Mouse (Mus musculus) lung, postnatal 0 days (tissue): ENCODE measurements around the gene Gamt. TPM values are rescaled to one million over a fixed set of nuclear protein-coding genes. Genes with fewer than 3 reads are reported as not detected.
"Not testable (repeated sequence)": the region's sequence is repeated elsewhere in the genome, so short reads cannot be mapped to it uniquely, and the experiment has no call there.

ENCODE experiments used
- ATAC-seq: fragments of 200-750 bp; cut with Nextera tagmentation; 2 replicates; pipeline ENCODE4 v1.8.0; 2017; ENCODE audit warnings: moderate library complexity
- DNase-seq: peaks from one replicate; pipeline ENCODE4 v3.0.0-alpha.2; 2016; ENCODE audit warnings: low spot score
- H3K27ac ChIP-seq: fragments of 300-500 bp; sonication (generic); 2 replicates; pipeline ENCODE4 v1.5.1; 2014; ENCODE audit warnings: antibody characterized with exemption, mild to moderate bottlenecking, low read length, mixed read lengths
- H3K27me3 ChIP-seq: fragments of 300-500 bp; sonication (generic); replicated peaks from 2 replicates; pipeline ENCODE4 v1.6.1; 2014; ENCODE audit warnings: low read length, mixed read lengths; ENCODE audit not compliant: insufficient read depth
- H3K36me3 ChIP-seq: fragments of 300-500 bp; sonication (generic); 2 replicates; pipeline ENCODE4 v1.6.1; 2014; ENCODE audit warnings: low read length, mixed read lengths; ENCODE audit not compliant: insufficient read depth
- H3K4me1 ChIP-seq: fragments of 300-500 bp; sonication (generic); 2 replicates; pipeline ENCODE4 v1.6.1; 2014; ENCODE audit warnings: antibody characterized with exemption, low read depth, low read length, mixed read lengths; ENCODE audit not compliant: insufficient read depth
- H3K4me2 ChIP-seq: fragments of 300-500 bp; sonication (generic); replicated peaks from 2 replicates; pipeline ENCODE4 v1.6.1; 2014; ENCODE audit warnings: low read depth, mild to moderate bottlenecking, low read length, moderate library complexity, mixed read lengths
- H3K4me3 ChIP-seq: fragments of 300-500 bp; sonication (generic); 2 replicates; pipeline ENCODE4 v1.5.1; 2014; ENCODE audit warnings: low read depth, low read length
- H3K9ac ChIP-seq: fragments of 300-500 bp; sonication (generic); replicated peaks from 2 replicates; pipeline ENCODE4 v1.6.1; 2014; ENCODE audit warnings: low read depth, mild to moderate bottlenecking
- H3K9me3 ChIP-seq: fragments of 300-500 bp; sonication (generic); 2 replicates; pipeline ENCODE4 v1.6.1; 2016; ENCODE audit warnings: low read length, mixed read lengths
- CTCF ChIP-seq: IDR thresholded peaks from 2 replicates; pipeline ENCODE4 v1.5.1; 2016; ENCODE audit warnings: antibody characterized with exemption, mild to moderate bottlenecking
- EP300 ChIP-seq: IDR thresholded peaks from 2 replicates; pipeline ENCODE4 v1.6.1; 2016; ENCODE audit warnings: antibody characterized with exemption, mild to moderate bottlenecking, control low read depth
- WGBS: fragments of 180-500 bp; shearing (Covaris S2); extraction: QIAGEN DNeasy Blood & Tissue Kit; methylation state at CpG from one replicate; pipeline ENCODE4 v1.1.7; 2014; 5-methylcytosine and 5-hydroxymethylcytosine counted together
- polyA plus RNA-seq: library from polyadenylated mRNA; unstranded; fragments of >200 nt; fragmentation: Nextera tagmentation; extraction: Ambion mirVana; gene quantifications from 2 replicates; pipeline ENCODE4 v1.2.1, GENCODE M21; 2015

Gamt gene
- polyA plus RNA-seq, 1 experiment from 2014 or later, result 23.5 TPM

DNA sequence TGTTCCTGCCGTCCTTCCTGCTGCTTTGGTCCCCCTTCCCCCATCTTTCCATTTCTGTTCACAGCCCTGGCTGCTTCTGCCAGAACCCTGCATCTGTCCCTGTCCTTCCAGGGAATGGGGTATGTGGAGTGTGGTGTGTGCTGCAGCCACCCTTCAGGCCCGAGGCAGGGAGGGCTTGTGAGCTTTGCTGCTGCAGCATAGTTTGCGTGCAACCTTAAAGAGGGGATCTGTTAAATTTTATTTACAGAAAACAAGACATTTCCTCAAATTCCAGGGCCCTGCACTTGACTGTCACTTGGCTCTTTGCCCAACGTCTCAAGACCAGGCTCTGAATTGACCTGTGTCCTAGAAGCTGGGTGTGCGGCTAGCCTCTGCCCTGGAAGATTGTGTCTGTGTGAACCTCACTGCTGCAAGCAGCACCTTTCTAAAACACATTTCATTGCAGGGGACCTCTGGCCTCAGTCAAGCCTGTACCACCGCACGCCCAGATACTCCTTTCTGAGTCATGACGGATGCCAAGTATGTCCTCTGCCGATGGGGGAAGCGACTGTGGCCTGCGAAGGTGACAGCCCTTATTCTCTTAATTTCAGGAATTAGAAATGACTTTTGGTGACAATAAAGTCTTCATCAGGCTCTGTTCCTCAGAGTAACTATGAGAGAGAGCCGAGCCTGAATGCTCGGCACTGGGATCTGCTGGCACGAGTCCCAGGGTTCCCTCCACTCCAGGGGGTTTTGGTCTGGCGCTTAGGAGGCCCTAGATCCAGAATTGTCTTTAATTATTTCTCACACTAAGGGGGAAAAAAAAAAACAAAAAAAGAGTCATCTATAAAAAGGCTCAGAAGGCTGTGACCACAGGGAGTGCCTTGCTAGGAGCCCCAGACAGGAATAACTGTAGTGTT is 32.7 kb downstream of the Gamt start:
- Histone ChIP-seq H3K27ac (no peak overlapping the region; the same call in 1 of the 2 replicates), H3K4me2 (peak overlapping the region; percentile 77; the same call in 1 of the 2 replicates), H3K4me3 (no peak overlapping the region), H3K9me3 (no peaks in the 10 kb centered on the region), H3K4me1 (peaks cover 13% of the 10 kb centered on the region), H3K27me3 (no peaks in the 10 kb centered on the region), H3K36me3 (peaks cover 20% of the 10 kb centered on the region; the same call in 1 of the 2 replicates), H3K9ac (no peak overlapping the region)
- TF ChIP-seq CTCF, result no peak
- no peak for TF ChIP-seq EP300
- DNase-seq (no peak), ATAC-seq (no peak)
- 35% methylated on average over 15 of the region's 15 CpGs for WGBS

DNA sequence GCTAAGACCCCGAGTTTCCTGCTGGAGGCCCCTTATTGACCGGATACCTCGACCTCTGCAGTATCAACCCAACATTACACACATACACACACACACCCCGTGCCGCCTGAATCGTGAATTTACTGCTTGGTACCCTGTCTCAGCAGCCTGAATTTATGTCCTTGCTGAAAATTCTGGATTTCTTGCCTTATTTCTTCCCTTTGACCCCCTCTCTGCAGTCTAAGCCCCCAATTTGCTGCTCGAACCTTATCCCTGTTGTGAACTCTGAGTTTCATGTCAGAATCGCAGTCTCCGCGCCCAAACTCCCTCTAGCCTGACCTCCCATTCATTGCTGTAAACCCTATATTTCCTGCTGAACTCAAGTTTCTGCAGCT is 33.7 kb downstream of the Gamt start:
- Histone ChIP-seq H3K4me3 (peak overlapping the region; percentile 56), H3K27me3 (no peaks in the 10 kb centered on the region), H3K9me3 (no peaks in the 10 kb centered on the region), H3K36me3 (peaks cover 15% of the 10 kb centered on the region; the same call in 1 of the 2 replicates), H3K27ac (peak overlapping the region; percentile 78), H3K4me2 (peak overlapping the region; percentile 77), H3K4me1 (peaks cover 13% of the 10 kb centered on the region), H3K9ac (peak overlapping the region; percentile 37; the same call in 1 of the 2 replicates)
- 4% methylated on average over 10 of the region's 10 CpGs for WGBS
- ATAC-seq, result no peak
- TF ChIP-seq CTCF (no peak), EP300 (no peak)
- DNase-seq, result no peak

DNA sequence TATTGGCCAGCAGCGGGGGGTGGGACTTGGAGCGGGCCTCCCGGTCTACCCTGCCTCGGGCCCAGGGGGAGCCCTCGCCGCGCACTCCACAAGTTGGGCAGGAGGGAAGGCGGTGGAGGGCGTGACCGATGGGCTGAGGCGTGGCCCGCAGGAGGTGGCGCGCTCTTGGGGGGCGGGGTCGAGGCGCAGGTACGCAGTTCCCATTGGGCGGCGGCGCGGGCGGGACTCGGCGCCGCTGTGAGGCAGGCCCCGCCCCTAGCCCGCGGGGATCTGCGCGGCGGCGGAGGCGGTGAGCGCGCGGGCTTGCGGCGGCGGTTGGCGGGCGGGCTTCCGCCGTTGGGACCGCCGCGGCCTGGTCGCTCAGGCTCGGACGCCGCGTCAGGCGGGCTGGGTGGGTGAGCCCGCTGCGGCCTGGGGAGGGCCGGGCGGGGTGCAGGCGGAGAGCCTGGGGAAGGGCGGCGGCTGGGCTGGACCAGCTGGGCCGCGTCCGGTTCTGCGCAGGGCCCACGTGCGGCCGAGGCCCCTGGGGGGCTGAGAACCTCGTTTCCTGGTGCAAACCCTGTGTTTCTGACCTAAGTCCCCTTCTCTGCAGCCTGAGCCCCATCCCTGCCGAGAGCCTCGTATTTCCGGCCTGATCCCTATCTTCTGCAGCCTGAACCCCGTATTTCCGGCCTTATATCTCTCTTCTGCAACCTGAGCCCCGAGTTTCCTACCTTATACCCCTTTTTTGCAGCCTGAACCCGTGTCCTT is 34.2 kb downstream of the Gamt start, which contains the start of gene Mum1:
Mum1 (plus strand) TSS at position 19 of the 750 bp plus-strand sequence.
- H3K36me3 ChIP-seq, result peaks cover 10% of the 10 kb centered on the region; the same call in 1 of the 2 replicates
- H3K4me1 ChIP-seq, result peaks cover 13% of the 10 kb centered on the region
- H3K27ac ChIP-seq, result peak within 1 kb of the TSS; percentile 78
- H3K9me3 ChIP-seq, result no peaks in the 10 kb centered on the region
- whole genome bisulfite sequencing, result under 1% methylated on average over 32 of the region's 75 CpGs
- peak within 1 kb of the TSS; percentile 77 for H3K4me2 ChIP-seq
- ATAC-seq, result peak; percentile 99
- H3K27me3 ChIP-seq, result no peaks in the 10 kb centered on the region
- TF ChIP-seq CTCF (peak; percentile 80), EP300 (no peak)
- peak; percentile 99 for DNase-seq
- H3K9ac ChIP-seq, result peak within 1 kb of the TSS; percentile 37
- peak within 1 kb of the TSS; percentile 56 for H3K4me3 ChIP-seq

DNA sequence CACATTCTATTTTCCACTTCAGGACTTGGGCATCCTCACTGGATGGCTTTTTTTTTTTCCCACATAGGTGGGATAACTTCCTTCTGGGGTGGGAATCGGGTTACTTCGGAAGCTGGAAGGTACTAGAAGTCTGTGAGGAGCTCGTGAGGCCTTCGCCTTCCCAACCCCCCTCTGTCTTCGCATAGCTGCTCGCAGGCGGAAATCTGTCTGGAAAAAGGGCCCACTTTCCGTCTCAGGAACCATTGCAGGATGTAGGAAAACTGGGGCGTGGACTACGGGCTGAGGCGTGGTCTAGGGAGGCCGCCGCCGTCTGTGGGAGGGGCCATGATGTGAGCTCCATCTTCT is 34.8 kb downstream of the Gamt start:
- peak overlapping the region; percentile 77 for H3K4me2 ChIP-seq
- peaks cover 13% of the 10 kb centered on the region for H3K4me1 ChIP-seq
- H3K36me3 ChIP-seq, result 0 out of 2 replicates have a peak, but pooled peaks cover 7% of the 10 kb centered on the region
- ATAC-seq, result no peak
- DNase-seq, result no peak
- H3K27me3 ChIP-seq, result no peaks in the 10 kb centered on the region
- peak overlapping the region; percentile 78 for H3K27ac ChIP-seq
- peak overlapping the region; percentile 34; the same call in 1 of the 2 replicates for H3K9ac ChIP-seq
- WGBS, result 1% methylated on average over 14 of the region's 14 CpGs
- H3K4me3 ChIP-seq, result peak overlapping the region; percentile 56; the same call in 1 of the 2 replicates
- no peaks in the 10 kb centered on the region for H3K9me3 ChIP-seq
- TF ChIP-seq CTCF, result no peak
- no peak for TF ChIP-seq EP300

DNA sequence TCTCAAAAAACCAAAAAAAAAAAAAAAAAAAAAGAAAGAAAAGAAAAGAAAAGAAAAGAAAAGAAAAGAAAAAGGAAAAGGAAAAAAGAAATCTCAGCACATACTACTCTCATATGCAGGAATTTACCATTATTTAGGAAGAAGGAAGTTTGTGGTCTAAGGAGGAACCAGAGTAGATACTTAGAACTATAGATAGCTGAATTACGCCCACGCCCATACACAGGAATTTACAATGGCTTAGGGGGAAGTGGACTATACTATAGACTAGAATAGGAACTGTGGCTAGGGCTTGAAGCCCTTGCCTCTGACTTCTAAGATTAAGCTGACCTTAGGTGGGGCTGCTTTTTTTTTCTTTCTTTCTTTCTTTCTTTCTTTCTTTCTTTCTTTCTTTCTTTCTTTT is 37.7 kb downstream of the Gamt start:
- not testable (repeated sequence) for DNase-seq, H3K9me3 ChIP-seq, ATAC-seq, H3K27me3 ChIP-seq, H3K36me3 ChIP-seq, H3K9ac ChIP-seq, H3K27ac ChIP-seq, H3K4me2 ChIP-seq, H3K4me1 ChIP-seq, H3K4me3 ChIP-seq
- 78% methylated on average over 2 of the region's 2 CpGs for WGBS

DNA sequence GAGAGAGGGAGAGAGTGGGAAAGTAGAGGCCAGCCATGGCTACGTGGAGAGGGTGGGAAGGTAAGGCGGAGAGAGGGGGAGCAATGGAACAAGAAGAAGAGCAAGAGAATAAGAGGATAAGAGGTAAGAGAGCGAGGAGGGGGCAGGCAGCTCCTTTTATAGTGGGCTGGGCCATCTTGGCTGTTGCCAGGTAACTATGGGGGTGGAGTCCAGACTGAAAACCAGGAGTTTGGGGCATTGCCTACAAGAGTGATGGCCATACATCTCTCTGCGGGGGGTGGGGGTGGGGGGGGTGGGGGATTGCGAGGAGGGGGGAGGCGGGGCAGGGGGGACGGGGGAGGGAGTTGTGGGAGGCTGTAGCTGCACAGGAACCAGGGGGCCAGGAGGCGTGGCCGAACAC is 40.1 kb downstream of the Gamt start:
- Histone ChIP-seq H3K4me3 (no peak overlapping the region), H3K9ac (no peak overlapping the region), H3K9me3 (no peaks in the 10 kb centered on the region), H3K4me2 (no peak overlapping the region), H3K36me3 (no peaks in the 10 kb centered on the region), H3K27ac (no peak overlapping the region), H3K4me1 (no peaks in the 10 kb centered on the region; the same call in 1 of the 2 replicates), H3K27me3 (no peaks in the 10 kb centered on the region)
- 45% methylated on average over 6 of the region's 9 CpGs for whole genome bisulfite sequencing
- no peak for ATAC-seq
- no peak for DNase-seq
- TF ChIP-seq EP300 (no peak), CTCF (no peak)
